Comparison of ENCODE assay signal across 24 mouse cellular contexts in the genomic region with DNA sequence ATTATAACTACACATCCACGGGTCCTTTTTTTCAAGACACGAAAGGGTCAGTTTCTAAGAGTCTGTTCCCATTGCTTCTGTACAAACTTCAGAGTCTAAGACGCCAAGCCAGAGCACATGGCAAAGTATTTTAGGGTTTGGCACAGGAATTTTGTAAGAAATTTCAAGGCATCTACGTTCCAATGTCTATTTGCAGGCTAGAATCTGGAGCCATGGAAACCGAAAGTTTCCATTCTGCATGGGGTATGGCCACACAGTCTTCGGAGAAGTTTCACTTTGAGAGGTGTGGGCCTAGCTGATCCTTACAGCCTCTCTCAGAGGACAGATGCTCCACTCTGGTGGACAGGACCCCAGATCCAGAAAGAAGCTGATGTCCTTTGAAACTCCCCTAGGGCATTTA. TPM values are rescaled to one million over a fixed set of nuclear protein-coding genes. Genes with fewer than 3 reads are reported as not detected.
DNase-seq lines count a peak whose midpoint lies in the region; ATAC-seq lines count a peak whose summit lies in the region.
"Had no signal": no experiment of that assay in that cellular context is flagged by ENCODE, and none has a peak within 500 bp of the region (broad histone marks: within the 10 kb centered on the region; RNA-seq: fewer than 3 reads in every experiment).

No protein-coding gene starts in this region.

- no peaks in the 10 kb centered on the region for H3K27me3 ChIP-seq in heart, embryonic 11.5 days (ENCODE audit: control insufficient read depth, insufficient read depth, low read length)
- no peaks in the 10 kb centered on the region for H3K27me3 ChIP-seq in hindbrain, embryonic 14.5 days (ENCODE audit: control insufficient read depth, insufficient read depth, low read length)
- H3K27me3 ChIP-seq: forebrain, embryonic 13.5 days; limb, embryonic 13.5 days had no signal

- H3K4me1 ChIP-seq in heart, embryonic 11.5 days (ENCODE audit: control insufficient read depth, insufficient read depth, low read length): peaks cover 5% of the 10 kb centered on the region; the same call in 1 of the 2 replicates
- H3K4me1 ChIP-seq in hindbrain, embryonic 14.5 days (replicated peaks; ENCODE audit: control insufficient read depth, insufficient read depth, low read length): 0 out of 2 replicates have a peak, but pooled peaks cover 5% of the 10 kb centered on the region

- H3K4me3 ChIP-seq in heart, embryonic 11.5 days (ENCODE audit: low read depth, low read length): no peak overlapping the region
- H3K4me3 ChIP-seq in hindbrain, embryonic 14.5 days (replicated peaks; ENCODE audit: low read length): no peak overlapping the region
- H3K4me3 ChIP-seq: forebrain, embryonic 13.5 days; limb, embryonic 13.5 days had no signal

- H3K27ac ChIP-seq in heart, embryonic 11.5 days (ENCODE audit: low read depth, low read length): no peak overlapping the region
- no peak overlapping the region for H3K27ac ChIP-seq in hindbrain, embryonic 14.5 days
- H3K27ac ChIP-seq: forebrain, embryonic 13.5 days; limb, embryonic 13.5 days had no signal

- H3K9me3 ChIP-seq in heart, embryonic 11.5 days (replicated peaks; ENCODE audit: control insufficient read depth, low read length): no peaks in the 10 kb centered on the region
- no peaks in the 10 kb centered on the region for H3K9me3 ChIP-seq in hindbrain, embryonic 14.5 days (ENCODE audit: control insufficient read depth, low read length)
- H3K9me3 ChIP-seq: limb, embryonic 13.5 days had no signal

- intact Hi-C loops in heart, postnatal 36 days (cut with DNase I): no loop called here

- DNase-seq in heart, postnatal 36 days: peak; percentile 10 to 39
- DNase-seq in right cerebral cortex, adult 2 months (ENCODE audit: low spot score in 2 of 2): peak; percentile 46 to 55
- DNase-seq in right cerebral cortex, postnatal 14 days: no peak
- peak; percentile 30 to 53 for DNase-seq in left cerebral cortex, adult 18-20 months (ENCODE audit: low spot score in 2 of 2)
- DNase-seq in skeletal muscle tissue, adult 2 months (ENCODE audit: low read depth, low spot score): peak; percentile 54
- no peak for DNase-seq in kidney, postnatal 14 days
- DNase-seq in hindbrain, embryonic 14.5 days (ENCODE audit: low spot score): no peak
- DNase-seq: adrenal gland, postnatal 10 days; cerebellum, adult 9-10 months; kidney, adult 18-20 months; spleen, adult 18-20 months had no signal

- ATAC-seq in heart, embryonic 11.5 days (replicated peaks; ENCODE audit: insufficient number of reproducible peaks, low FRiP score, low TSS enrichment): no peak
- ATAC-seq in hindbrain, embryonic 14.5 days (ENCODE audit: low FRiP score): no peak
- ATAC-seq: CD4-positive, CD25-positive, alpha-beta regulatory T cell, adult 4 months; forebrain, embryonic 13.5 days; hindbrain, embryonic 16.5 days; midbrain, embryonic 16.5 days had no signal

- H3K9ac ChIP-seq in heart, embryonic 11.5 days (ENCODE audit: low read depth, low read length): no peak overlapping the region
- H3K9ac ChIP-seq in hindbrain, embryonic 14.5 days: no peak overlapping the region
- H3K9ac ChIP-seq: forebrain, embryonic 13.5 days; limb, embryonic 13.5 days had no signal

- 86% methylated on average over 6 of the region's 6 CpGs for WGBS in heart, embryonic 11.5 days (ENCODE audit: insufficient replicate concordance)
- WGBS in hindbrain, embryonic 14.5 days: 91% methylated on average over 6 of the region's 6 CpGs

- H3K4me2 ChIP-seq in heart, embryonic 11.5 days: no peak overlapping the region
- H3K4me2 ChIP-seq in hindbrain, embryonic 14.5 days (replicated peaks): no peak overlapping the region
- H3K4me2 ChIP-seq: forebrain, embryonic 13.5 days; limb, embryonic 13.5 days had no signal

- no peaks in the 10 kb centered on the region for H3K36me3 ChIP-seq in heart, embryonic 11.5 days (ENCODE audit: control insufficient read depth, insufficient read depth, low read length)
- H3K36me3 ChIP-seq in hindbrain, embryonic 14.5 days (replicated peaks; ENCODE audit: control insufficient read depth, insufficient read depth): no peaks in the 10 kb centered on the region
- H3K36me3 ChIP-seq: limb, embryonic 13.5 days had no signal

RNA-seq across cellular contexts. Expression of a gene that starts 38.0 kb away (rescaled TPM):
- not detected for total RNA-seq in heart, postnatal 36 days (2021)
- not detected in 2 replicates for polyA plus RNA-seq in heart, embryonic 11.5 days (2014; fragmentation: Nextera tagmentation; extraction: Ambion mirVana)
- not detected for total RNA-seq in left cerebral cortex, adult 18-20 months (2021)
- polyA plus RNA-seq in hindbrain, embryonic 14.5 days (2014; fragmentation: Nextera tagmentation; extraction: Ambion mirVana): not detected in 2 replicates
- total RNA-seq: adrenal gland, postnatal 10 days; megakaryocyte progenitor cell, adult 5-6 weeks; MEL had no signal
- polyA plus RNA-seq: CD4-positive, CD25-positive, alpha-beta regulatory T cell, adult 4 months; forebrain, embryonic 13.5 days; gonadal fat pad, adult 2 months; heart, postnatal 0 days; hindbrain, embryonic 16.5 days; large intestine, adult 2 months; limb, embryonic 13.5 days; midbrain, embryonic 16.5 days; neural tube, embryonic 11.5 days; stomach, embryonic 16.5 days had no signal

RNA-seq across cellular contexts. Expression of a gene that starts 40.3 kb away (rescaled TPM):
- not detected for total RNA-seq in heart, postnatal 36 days (2021)
- polyA plus RNA-seq in heart, embryonic 11.5 days (2014; fragmentation: Nextera tagmentation; extraction: Ambion mirVana): not detected in 2 replicates
- 1 to 10 TPM in 1 of 2 experiments, under 1 TPM in 1; 0.63 to 1.3 TPM for total RNA-seq in left cerebral cortex, adult 18-20 months (2021)
- not detected in 2 replicates for polyA plus RNA-seq in hindbrain, embryonic 14.5 days (2014; fragmentation: Nextera tagmentation; extraction: Ambion mirVana)
- total RNA-seq: megakaryocyte progenitor cell, adult 5-6 weeks; MEL had no signal
- polyA plus RNA-seq: CD4-positive, CD25-positive, alpha-beta regulatory T cell, adult 4 months; forebrain, embryonic 13.5 days; heart, postnatal 0 days; hindbrain, embryonic 16.5 days; limb, embryonic 13.5 days; midbrain, embryonic 16.5 days; neural tube, embryonic 11.5 days; stomach, embryonic 16.5 days had no signal

Comparison
In these comparisons a context has a peak if more than half of its experiments do, and no peak if none do; other contexts are left out.
1. DNase-seq: peak in heart, postnatal 36 days (2 of 2), right cerebral cortex, adult 2 months (2 of 2), left cerebral cortex, adult 18-20 months (2 of 2) and skeletal muscle tissue, adult 2 months (single experiment); none in right cerebral cortex, postnatal 14 days (single experiment), kidney, postnatal 14 days (single experiment) and hindbrain, embryonic 14.5 days (single experiment).